Mouse (Mus musculus) mammary gland, adult 2 months (tissue): ENCODE data around the gene Cd19. TPM values are rescaled to one million over a fixed set of nuclear protein-coding genes. Genes with fewer than 3 reads are reported as not detected.

ENCODE experiments used
- polyA plus RNA-seq: library from polyadenylated mRNA; depleted of rRNA; stranded (reverse); fragments of >200 nt; gene quantifications from 2 replicates; pipeline ENCODE4 v1.2.3, GENCODE M21; 2012; ENCODE audit warnings: low replicate concordance; rRNA removed

The Cd19 gene
- 72.1 and 77.6 TPM in 2 replicates for polyA plus RNA-seq

GRCm38 (mm10) chr7:126414725-126415124 lies at the start of gene Cd19:
Cd19 (minus strand) TSS chr7:126414889.

GRCm38 (mm10) chr7:126463004-126463403 lies 48.3 kb upstream of the Cd19 start, which contains the start of gene Atp2a1:
Atp2a1 (minus strand) TSS chr7:126463108.

GRCm38 (mm10) chr7:126428631-126429502 lies 14.2 kb upstream of the Cd19 start, which contains the start of gene Rabep2:
Rabep2 (plus strand) TSS chr7:126428759.

GRCm38 (mm10) chr7:126396298-126397119 lies 18.2 kb downstream of the Cd19 start, which contains the start of gene Nfatc2ip:
Nfatc2ip (minus strand) TSS chr7:126396737.

GRCm38 (mm10) chr7:126377278-126378158 lies 37.2 kb downstream of the Cd19 start, which contains the start of gene Spns1:
Spns1 (minus strand) TSS chr7:126377450.

GRCm38 (mm10) chr7:126369393-126369792 lies 45.3 kb downstream of the Cd19 start, which contains the start of gene Lat:
Lat (minus strand) TSS chr7:126369570.

Other genes starting within 250 kb of the Cd19 start
- 187 and 195 TPM in 2 replicates for gene Xpo6, start 214.4 kb downstream of the Cd19 start, polyA plus RNA-seq
- gene Sbk1, start 142.3 kb downstream of the Cd19 start, polyA plus RNA-seq, result 42.8 and 92.9 TPM in 2 replicates
- 93.8 and 276 TPM in 2 replicates for gene Lat, start 45.3 kb downstream of the Cd19 start, polyA plus RNA-seq
- 135 and 254 TPM in 2 replicates for gene Spns1, start 37.4 kb downstream of the Cd19 start, polyA plus RNA-seq
- gene Nfatc2ip, start 18.2 kb downstream of the Cd19 start, polyA plus RNA-seq, result 7.1 and 7.5 TPM in 2 replicates
- gene Rabep2, start 13.9 kb upstream of the Cd19 start, polyA plus RNA-seq, result 28.7 and 43.5 TPM in 2 replicates
- 2.1 and 8,579 TPM in 2 replicates for gene Atp2a1, start 48.2 kb upstream of the Cd19 start, polyA plus RNA-seq
- gene Sh2b1, start 60.5 kb upstream of the Cd19 start, polyA plus RNA-seq, result 72.9 and 90.1 TPM in 2 replicates
- 127 and 145 TPM in 2 replicates for gene Tufm, start 72.5 kb upstream of the Cd19 start, polyA plus RNA-seq
- 133 and 391 TPM in 2 replicates for gene Atxn2l, start 88.5 kb upstream of the Cd19 start, polyA plus RNA-seq
- 90.1 and 104 TPM in 2 replicates for gene Eif3c, start 151.5 kb upstream of the Cd19 start, polyA plus RNA-seq
- 10.8 and 21.5 TPM in 2 replicates for gene Apobr, start 170.1 kb upstream of the Cd19 start, polyA plus RNA-seq
- gene Cln3, start 170.9 kb upstream of the Cd19 start, polyA plus RNA-seq, result 100 and 141 TPM in 2 replicates
- gene Il27, start 180.1 kb upstream of the Cd19 start, polyA plus RNA-seq, result 0.85 and 1.1 TPM in 2 replicates
- 40.6 and 61.2 TPM in 2 replicates for gene Nupr1, start 216.0 kb upstream of the Cd19 start, polyA plus RNA-seq
- gene Sgf29, start 234.4 kb upstream of the Cd19 start, polyA plus RNA-seq, result 71.7 and 78.0 TPM in 2 replicates